Mouse (Mus musculus) forebrain, embryonic 15.5 days (tissue): Measurements from ENCODE around the gene Gps1. TPM values are rescaled to one million over a fixed set of nuclear protein-coding genes. Genes with fewer than 3 reads are reported as not detected.

Source experiments
- ATAC-seq: fragments of 200-750 bp; cut with Nextera tagmentation; replicated peaks from 2 replicates; pipeline ENCODE4 v1.8.0; 2017; ENCODE audit warnings: mild to moderate bottlenecking, moderate TSS enrichment, moderate library complexity
- H3K27ac ChIP-seq: fragments of 300-500 bp; sonication (generic); replicated peaks from 2 replicates; pipeline ENCODE4 v1.5.1; 2015; ENCODE audit warnings: mild to moderate bottlenecking, inconsistent platforms
- H3K27me3 ChIP-seq: fragments of 300-500 bp; sonication (generic); 2 replicates; pipeline ENCODE4 v1.6.1; 2015; ENCODE audit warnings: inconsistent platforms
- H3K36me3 ChIP-seq: fragments of 300-500 bp; sonication (generic); 2 replicates; pipeline ENCODE4 v1.6.1; 2015; ENCODE audit warnings: mild to moderate bottlenecking, inconsistent platforms
- H3K4me1 ChIP-seq: fragments of 300-500 bp; sonication (generic); 2 replicates; pipeline ENCODE4 v1.6.1; 2015; ENCODE audit warnings: inconsistent platforms
- H3K4me2 ChIP-seq: fragments of 300-500 bp; sonication (generic); replicated peaks from 2 replicates; pipeline ENCODE4 v1.6.1; 2015; ENCODE audit warnings: mild to moderate bottlenecking, inconsistent platforms
- H3K4me3 ChIP-seq: fragments of 300-500 bp; sonication (generic); 2 replicates; pipeline ENCODE4 v1.5.1; 2015; ENCODE audit warnings: mild to moderate bottlenecking, inconsistent platforms
- H3K9ac ChIP-seq: fragments of 300-500 bp; sonication (generic); replicated peaks from 2 replicates; pipeline ENCODE4 v1.6.1; 2015; ENCODE audit warnings: mild to moderate bottlenecking, inconsistent platforms
- H3K9me3 ChIP-seq: fragments of 300-500 bp; sonication (generic); 2 replicates; pipeline ENCODE4 v1.6.1; 2016; ENCODE audit warnings: inconsistent platforms
- WGBS: fragments of 180-500 bp; shearing (Covaris S2); methylation state at CpG from one replicate; pipeline ENCODE4 v1.1.7; 2015; ENCODE audit warnings: mixed read lengths; 5-methylcytosine and 5-hydroxymethylcytosine counted together
- polyA plus RNA-seq: library from polyadenylated mRNA; unstranded; fragments of >200 nt; fragmentation: Nextera tagmentation; extraction: Ambion mirVana; gene quantifications from 2 replicates; pipeline ENCODE4 v1.2.1, GENCODE M21; 2015

Gps1 gene
- polyA plus RNA-seq, 1 experiment from 2014 or later = 287 TPM

DNA sequence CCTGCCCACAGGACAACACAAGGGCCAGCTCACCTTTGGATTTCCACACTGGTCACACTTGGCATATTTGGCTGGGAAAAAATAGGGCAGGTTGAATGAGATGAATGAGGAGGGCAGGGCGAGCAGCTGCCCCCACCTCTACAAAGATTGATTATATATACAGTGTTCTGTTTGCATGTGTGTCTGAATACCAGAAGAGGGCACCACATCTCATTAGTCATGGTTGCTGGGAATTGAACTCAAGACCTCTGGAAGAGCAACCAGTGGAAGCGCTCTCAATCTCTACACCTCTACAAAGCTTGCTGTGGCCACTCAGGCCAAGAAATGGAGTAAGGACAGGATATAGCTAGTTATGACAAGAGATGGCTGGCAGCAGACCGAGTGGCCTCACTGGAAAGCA, 5.7 kb downstream of the Gps1 start:
- Histone ChIP-seq H3K4me1 (peaks cover 15% of the 10 kb centered on the region), H3K9me3 (no peaks in the 10 kb centered on the region), H3K27me3 (no peaks in the 10 kb centered on the region), H3K4me3 (no peak overlapping the region), H3K36me3 (peaks cover 73% of the 10 kb centered on the region), H3K9ac (no peak overlapping the region), H3K4me2 (no peak overlapping the region), H3K27ac (no peak overlapping the region)
- WGBS = 82% methylated on average over 3 of the region's 3 CpGs
- no peak for ATAC-seq

- H3K36me3 ChIP-seq = peaks cover 59% of the 10 kb centered on the region
- H3K4me3 ChIP-seq = no peak overlapping the region
- no peak for ATAC-seq
Observed at GRCm38 (mm10) chr11:120792652-120793051, 8.6 kb downstream of the Gps1 start.

GRCm38 (mm10) chr11:120795756-120796613, 11.9 kb downstream of the Gps1 start, which contains the start of gene Dus1l:
Gene Dus1l (minus strand): TSS chr11:120796403.
- peak; percentile 90 for ATAC-seq
- Histone ChIP-seq H3K4me1 (peaks cover 25% of the 10 kb centered on the region), H3K27ac (peak within 1 kb of the TSS; percentile 88), H3K27me3 (no peaks in the 10 kb centered on the region), H3K36me3 (peaks cover 29% of the 10 kb centered on the region), H3K4me2 (peak within 1 kb of the TSS; percentile 95), H3K9me3 (no peaks in the 10 kb centered on the region), H3K9ac (peak within 1 kb of the TSS; percentile 93), H3K4me3 (peak within 1 kb of the TSS; percentile 87)
- 2% methylated on average over 59 of the region's 59 CpGs for WGBS

More at GRCm38 (mm10) chr11:120792652-120793051, 8.6 kb downstream of the Gps1 start:
- Histone ChIP-seq H3K27me3 (no peaks in the 10 kb centered on the region), H3K4me1 (peaks cover 19% of the 10 kb centered on the region), H3K27ac (no peak overlapping the region), H3K9ac (no peak overlapping the region), H3K4me2 (no peak overlapping the region), H3K9me3 (no peaks in the 10 kb centered on the region)
- 97% methylated on average over 9 of the region's 9 CpGs for WGBS

DNA sequence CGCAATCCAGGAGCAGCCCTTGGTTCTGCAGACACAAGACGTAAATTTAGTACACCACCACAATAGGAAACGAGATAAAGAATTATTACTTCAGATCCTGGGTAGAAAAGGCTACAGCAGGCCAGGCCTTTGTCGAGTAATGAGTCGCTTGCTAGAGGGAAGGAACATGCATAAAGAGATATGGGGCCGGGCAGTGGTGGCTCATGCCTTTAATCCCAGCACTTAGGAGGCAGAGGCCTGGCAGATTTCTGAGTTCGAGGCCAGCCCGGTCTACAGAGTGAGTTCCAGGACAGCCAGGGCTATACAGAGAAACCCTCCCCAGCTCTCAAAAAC, 12.5 kb downstream of the Gps1 start:
- Histone ChIP-seq H3K9me3 (no peaks in the 10 kb centered on the region), H3K9ac (peak overlapping the region; percentile 41; the same call in 1 of the 2 replicates), H3K4me2 (peak overlapping the region; percentile 44), H3K4me3 (peak overlapping the region; percentile 87), H3K27me3 (no peaks in the 10 kb centered on the region), H3K27ac (peak overlapping the region; percentile 88), H3K4me1 (peaks cover 25% of the 10 kb centered on the region), H3K36me3 (peaks cover 25% of the 10 kb centered on the region)
- ATAC-seq = no peak
- 21% methylated on average over 8 of the region's 8 CpGs for WGBS

- ATAC-seq = no peak
- H3K9ac ChIP-seq = no peak overlapping the region
- H3K36me3 ChIP-seq = peaks cover 9% of the 10 kb centered on the region; the same call in 1 of the 2 replicates
- no peaks in the 10 kb centered on the region for H3K27me3 ChIP-seq
- H3K27ac ChIP-seq = no peak overlapping the region
- no peaks in the 10 kb centered on the region for H3K9me3 ChIP-seq
- no peak overlapping the region for H3K4me3 ChIP-seq
- WGBS = 92% methylated on average over 3 of the region's 3 CpGs
- H3K4me2 ChIP-seq = no peak overlapping the region
- peaks cover 25% of the 10 kb centered on the region for H3K4me1 ChIP-seq
Observed at GRCm38 (mm10) chr11:120798244-120798643, 14.2 kb downstream of the Gps1 start.

GRCm38 (mm10) chr11:120799316-120799890, 15.3 kb downstream of the Gps1 start:
- ATAC-seq = no peak
- peak overlapping the region; percentile 25; the same call in 1 of the 2 replicates for H3K27ac ChIP-seq
- no peak overlapping the region for H3K4me2 ChIP-seq
- H3K4me1 ChIP-seq = peaks cover 25% of the 10 kb centered on the region
- WGBS = 70% methylated on average over 6 of the region's 6 CpGs
- H3K9ac ChIP-seq = no peak overlapping the region
- no peak overlapping the region for H3K4me3 ChIP-seq
- no peaks in the 10 kb centered on the region for H3K27me3 ChIP-seq
- H3K36me3 ChIP-seq = no peaks in the 10 kb centered on the region
- H3K9me3 ChIP-seq = no peaks in the 10 kb centered on the region

DNA sequence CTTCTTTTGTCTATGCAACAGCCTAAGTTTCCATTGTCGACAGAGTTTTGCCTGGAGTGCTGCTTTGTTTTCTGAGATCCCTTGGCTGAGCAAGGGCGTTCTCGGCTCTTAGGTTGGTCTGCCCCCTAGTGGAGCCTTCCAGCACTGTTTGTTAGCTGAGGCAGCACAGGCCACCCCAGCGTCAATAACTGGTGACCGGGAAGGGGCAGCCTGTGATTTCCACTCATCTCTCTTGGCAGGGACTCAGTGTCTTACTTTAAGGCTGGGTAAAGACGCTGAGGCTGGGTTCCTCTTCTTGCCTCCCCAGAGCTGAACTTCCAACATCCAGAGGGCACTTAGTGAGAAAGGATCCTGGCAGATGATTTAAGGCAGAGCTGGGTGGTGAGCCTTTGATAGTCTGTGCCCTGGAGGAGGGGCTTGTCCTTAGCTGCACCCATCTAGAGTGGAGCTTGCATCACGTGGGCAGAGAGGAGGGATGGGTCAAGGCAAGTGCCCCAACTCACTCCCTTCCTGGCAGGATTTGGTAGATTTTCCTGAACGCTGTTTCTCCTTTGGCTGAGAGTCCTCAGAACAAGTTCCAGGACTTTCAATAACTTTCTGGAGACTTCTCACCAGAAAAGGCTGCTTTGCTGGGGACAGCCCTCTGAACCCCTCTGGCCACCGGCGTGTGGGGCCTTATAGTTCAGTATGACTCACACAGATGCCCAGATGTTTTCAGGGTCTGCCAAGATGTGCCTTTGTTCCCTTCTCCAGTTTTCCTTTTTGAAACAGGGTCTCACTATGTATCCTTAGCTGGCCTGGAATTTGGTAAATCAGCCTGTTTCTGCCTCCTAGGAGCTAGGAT, 16.2 kb downstream of the Gps1 start:
- Histone ChIP-seq H3K27ac (peak overlapping the region; percentile 25; the same call in 1 of the 2 replicates), H3K36me3 (peaks cover 5% of the 10 kb centered on the region), H3K4me3 (no peak overlapping the region), H3K4me2 (no peak overlapping the region), H3K4me1 (peaks cover 18% of the 10 kb centered on the region), H3K9me3 (no peaks in the 10 kb centered on the region), H3K27me3 (no peaks in the 10 kb centered on the region), H3K9ac (peak overlapping the region; percentile 11; the same call in 1 of the 2 replicates)
- WGBS = 11% methylated on average over 10 of the region's 10 CpGs
- peak; percentile 49; the same call in 1 of the 2 replicates for ATAC-seq

DNA sequence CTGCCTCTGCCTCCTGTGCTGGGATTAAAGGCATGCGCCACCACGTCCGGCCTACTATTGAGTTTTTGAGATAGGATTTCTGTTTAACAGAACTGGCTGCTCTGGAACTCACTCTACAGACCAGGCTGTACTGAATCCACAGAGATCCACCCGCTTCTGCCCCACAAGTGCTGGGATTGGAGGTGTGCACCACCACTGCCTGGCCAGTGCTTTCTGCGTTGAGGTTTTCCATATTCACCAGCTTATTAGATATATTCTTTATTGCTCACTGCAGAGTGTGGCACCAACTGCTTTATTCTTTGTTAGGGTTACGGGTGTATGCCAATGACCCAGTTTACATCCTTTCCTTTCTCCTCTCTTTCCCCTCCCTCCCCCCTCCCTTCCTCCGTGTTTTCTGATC, 20.2 kb downstream of the Gps1 start:
- Histone ChIP-seq H3K27ac (no peak overlapping the region), H3K9ac (no peak overlapping the region), H3K36me3 (peaks cover 45% of the 10 kb centered on the region), H3K4me1 (0 out of 2 replicates have a peak, but pooled peaks cover 6% of the 10 kb centered on the region), H3K9me3 (no peaks in the 10 kb centered on the region), H3K27me3 (no peaks in the 10 kb centered on the region), H3K4me3 (no peak overlapping the region), H3K4me2 (no peak overlapping the region)
- no peak for ATAC-seq
- 79% methylated on average over 7 of the region's 7 CpGs for WGBS

DNA sequence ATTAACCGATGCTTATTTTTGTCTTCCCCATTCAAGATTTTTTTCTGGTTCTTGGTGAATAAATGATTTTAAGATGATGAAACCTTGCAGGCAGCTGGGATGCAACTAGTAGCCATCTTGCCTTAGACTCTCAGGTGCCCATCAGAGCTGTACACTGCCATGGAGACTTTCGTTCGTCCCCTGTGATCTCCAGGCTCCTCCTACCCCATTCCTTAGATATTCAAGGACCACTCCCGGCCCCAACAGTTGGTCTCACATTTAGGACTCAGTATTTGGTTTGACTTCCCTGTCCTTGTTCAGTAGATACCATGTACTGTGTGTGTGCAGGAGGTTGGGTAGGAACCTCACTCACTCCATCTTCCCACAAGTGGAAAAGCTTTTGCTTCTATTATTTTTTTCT, 20.7 kb downstream of the Gps1 start:
- 77% methylated on average over 4 of the region's 4 CpGs for WGBS
- Histone ChIP-seq H3K27ac (no peak overlapping the region), H3K36me3 (peaks cover 50% of the 10 kb centered on the region), H3K4me3 (no peak overlapping the region), H3K9ac (no peak overlapping the region), H3K9me3 (no peaks in the 10 kb centered on the region), H3K27me3 (no peaks in the 10 kb centered on the region), H3K4me1 (0 out of 2 replicates have a peak, but pooled peaks cover 3% of the 10 kb centered on the region), H3K4me2 (no peak overlapping the region)
- ATAC-seq = no peak

GRCm38 (mm10) chr11:120805375-120806298, 21.6 kb downstream of the Gps1 start:
- Histone ChIP-seq H3K4me3 (no peak overlapping the region), H3K27ac (no peak overlapping the region), H3K27me3 (no peaks in the 10 kb centered on the region), H3K4me1 (no peaks in the 10 kb centered on the region), H3K36me3 (peaks cover 59% of the 10 kb centered on the region), H3K9me3 (no peaks in the 10 kb centered on the region), H3K9ac (no peak overlapping the region), H3K4me2 (no peak overlapping the region)
- WGBS = 87% methylated on average over 7 of the region's 7 CpGs
- no peak for ATAC-seq

- H3K27me3 ChIP-seq = no peaks in the 10 kb centered on the region
- H3K4me3 ChIP-seq = no peak overlapping the region
- H3K4me1 ChIP-seq = no peaks in the 10 kb centered on the region
- H3K27ac ChIP-seq = no peak overlapping the region
- ATAC-seq = no peak
- no peak overlapping the region for H3K4me2 ChIP-seq
- H3K36me3 ChIP-seq = peaks cover 83% of the 10 kb centered on the region
- 91% methylated on average over 12 of the region's 12 CpGs for WGBS
- no peak overlapping the region for H3K9ac ChIP-seq
- H3K9me3 ChIP-seq = no peaks in the 10 kb centered on the region
Observed at GRCm38 (mm10) chr11:120808010-120808409, 23.9 kb downstream of the Gps1 start.
